Mouse (Mus musculus) brain, embryonic 14.5 days (tissue): ENCODE measurements around the gene Lcp1.

Experiments
- CTCF ChIP-seq: fragments of 200-500 bp; IDR thresholded peaks from 2 replicates; pipeline ENCODE4 v1.5.1; 2012; ENCODE audit warnings: inconsistent platforms, mild to moderate bottlenecking, moderate library complexity, borderline replicate concordance; ENCODE audit not compliant: insufficient read depth, insufficient read length; ENCODE audit errors: extremely low read depth
- POLR2A ChIP-seq: fragments of 200-500 bp; IDR thresholded peaks from 2 replicates; pipeline ENCODE4 v1.6.1; 2012; ENCODE audit warnings: mild to moderate bottlenecking, inconsistent platforms, borderline replicate concordance; ENCODE audit not compliant: poor library complexity, insufficient read depth, insufficient read length, severe bottlenecking; ENCODE audit errors: extremely low read depth

DNA sequence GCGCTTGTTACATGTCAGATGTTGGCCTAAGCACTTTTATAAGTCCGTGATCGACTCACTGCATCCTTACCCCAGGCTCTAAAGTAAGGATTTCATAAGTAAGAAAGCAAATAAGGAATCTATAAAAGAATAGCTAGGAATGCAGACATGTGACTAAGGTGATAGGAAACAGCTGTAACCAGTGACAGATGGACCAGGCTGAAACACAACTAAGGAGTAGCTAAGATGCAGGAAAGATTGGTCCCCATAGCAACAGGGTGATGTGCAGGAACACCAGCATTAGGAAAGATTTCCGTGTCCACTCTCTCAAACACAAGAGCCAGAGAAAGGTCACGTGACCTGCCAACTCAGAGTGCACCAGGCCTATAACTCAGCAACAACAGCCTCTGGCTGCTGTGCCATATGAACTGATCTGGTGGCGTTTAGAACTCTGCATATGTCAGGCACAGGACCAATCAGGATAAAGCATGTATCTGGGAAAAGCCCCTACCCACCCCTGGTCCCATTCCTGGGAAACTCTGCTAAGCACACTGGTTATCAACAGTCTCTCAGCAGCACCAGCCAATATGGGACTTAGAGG is 77.8 kb downstream of the Lcp1 start:
- TF ChIP-seq POLR2A (no peak), CTCF (no peak)
